Mouse (Mus musculus) left cerebral cortex, adult 9 months (tissue): Measurements from ENCODE around the gene Lrrc46.

ENCODE experiments used
- DNase-seq, 2 experiments: peaks; one replicate each; pipeline ENCODE4 v3.0.0; 2022; ENCODE audit warnings: low spot score in 2 of 2

The Lrrc46 gene

GRCm38 (mm10) chr11:97049492-97050085 is 8.4 kb upstream of the Lrrc46 start:
- DNase-seq, result no peak

DNA sequence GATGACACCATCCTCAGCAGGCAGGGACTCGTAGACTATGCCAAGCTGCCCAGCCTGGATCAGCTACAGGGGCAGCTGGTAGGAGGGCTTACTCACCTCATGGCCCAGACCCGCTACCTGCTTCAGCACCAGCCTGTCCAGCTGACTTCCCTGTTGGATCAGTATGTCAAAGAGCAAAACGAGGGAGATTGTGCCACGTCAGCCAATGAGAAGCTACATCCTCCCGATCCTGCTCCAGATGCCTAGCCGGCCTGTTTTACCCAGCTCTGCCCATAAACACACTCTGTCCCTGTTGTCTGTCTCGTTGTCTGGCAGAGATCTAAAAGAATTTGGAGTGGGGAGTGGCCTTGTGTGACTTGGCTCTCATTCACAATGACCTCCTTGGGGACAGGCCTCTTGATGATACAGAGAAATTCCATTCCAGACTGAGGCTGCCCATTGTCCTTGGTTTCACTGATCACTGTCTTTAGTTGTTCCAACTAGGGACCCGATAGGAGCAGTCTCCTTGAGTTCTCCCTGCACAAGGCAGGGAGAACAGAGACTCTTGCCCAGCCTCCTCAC is 7.0 kb upstream of the Lrrc46 start:
- DNase-seq, result no peak

GRCm38 (mm10) chr11:97045861-97046260 is 4.7 kb upstream of the Lrrc46 start:
- DNase-seq, result no peak

GRCm38 (mm10) chr11:97044902-97045301 is 3.7 kb upstream of the Lrrc46 start:
- no peak for DNase-seq

- DNase-seq, result no peak
Measured at GRCm38 (mm10) chr11:97040301-97041021, 746 bp downstream of the Lrrc46 start.

- DNase-seq, result no peak
Measured at GRCm38 (mm10) chr11:97038881-97039280, 2.3 kb downstream of the Lrrc46 start.

DNA sequence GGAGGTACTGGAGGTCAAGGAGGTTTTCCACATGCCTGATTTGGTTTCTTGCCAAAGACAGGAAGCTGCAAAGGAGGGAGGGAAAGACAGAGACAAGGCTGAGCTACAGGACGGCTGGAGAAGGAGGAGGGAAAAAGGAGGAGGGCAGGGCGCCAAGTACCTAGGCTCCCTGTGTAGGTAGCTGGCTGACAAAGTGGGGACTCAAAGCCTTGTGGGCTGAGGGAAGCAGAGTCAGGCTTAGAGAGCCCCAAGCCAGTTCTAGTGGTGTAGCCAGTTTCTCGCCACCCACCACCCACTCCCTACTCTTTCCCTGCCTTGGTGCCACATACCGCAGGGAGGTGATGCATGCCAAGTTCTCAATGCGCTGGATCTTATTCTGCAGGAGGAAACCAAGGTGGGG is 5.1 kb downstream of the Lrrc46 start:
- DNase-seq, result peak in 1 of 2 experiments; percentile 77

GRCm38 (mm10) chr11:97033781-97034180 is 7.4 kb downstream of the Lrrc46 start:
- DNase-seq, result no peak

DNA sequence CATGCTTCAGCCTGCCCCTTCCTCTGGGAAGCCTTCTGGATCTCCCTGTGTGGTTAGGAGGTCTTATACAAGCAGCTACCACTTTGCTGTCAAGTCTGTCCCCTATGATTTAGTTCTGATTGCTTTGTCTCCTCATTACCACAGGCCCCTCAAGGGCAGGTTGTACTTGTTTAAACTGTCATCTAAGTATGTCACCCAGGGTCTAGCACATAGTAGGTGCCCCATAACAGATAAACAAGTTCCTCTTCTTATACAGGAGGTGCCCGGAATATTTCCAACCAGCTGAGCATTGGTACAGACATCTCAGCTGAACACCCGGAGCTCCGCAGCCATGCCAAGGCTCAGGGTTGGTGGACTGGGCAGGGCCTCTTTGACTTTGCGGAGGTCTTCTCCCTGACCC is 8.7 kb downstream of the Lrrc46 start:
- DNase-seq, result no peak

- DNase-seq, result no peak
Measured at GRCm38 (mm10) chr11:97031977-97032376, 9.2 kb downstream of the Lrrc46 start.

DNA sequence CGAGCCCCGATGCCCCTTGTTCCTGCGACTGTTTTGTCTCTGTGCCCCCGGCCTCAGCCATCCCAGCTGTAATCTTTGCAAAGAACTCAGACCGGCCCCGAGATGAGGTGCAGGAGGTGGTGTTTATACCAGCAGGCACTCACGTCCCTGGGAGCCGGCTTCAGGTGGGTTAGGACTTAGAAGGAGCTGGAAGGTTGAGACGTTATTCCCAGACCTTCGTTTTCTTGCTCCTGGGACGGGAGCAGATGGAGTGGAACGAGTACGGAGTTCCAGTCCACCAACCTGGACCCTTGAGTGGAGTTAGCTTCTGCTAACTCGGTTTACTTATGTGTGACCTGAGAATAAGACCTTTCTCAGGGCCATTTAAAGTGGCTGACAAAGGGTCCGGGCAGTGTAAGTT is 10.8 kb downstream of the Lrrc46 start:
- DNase-seq, result no peak

- DNase-seq, result peak in 1 of 2 experiments; percentile 70
Measured at GRCm38 (mm10) chr11:97029686-97030417, 11.4 kb downstream of the Lrrc46 start, which contains the start of gene Scrn2. TSS of gene Scrn2 (plus strand) at chr11:97029938.

DNA sequence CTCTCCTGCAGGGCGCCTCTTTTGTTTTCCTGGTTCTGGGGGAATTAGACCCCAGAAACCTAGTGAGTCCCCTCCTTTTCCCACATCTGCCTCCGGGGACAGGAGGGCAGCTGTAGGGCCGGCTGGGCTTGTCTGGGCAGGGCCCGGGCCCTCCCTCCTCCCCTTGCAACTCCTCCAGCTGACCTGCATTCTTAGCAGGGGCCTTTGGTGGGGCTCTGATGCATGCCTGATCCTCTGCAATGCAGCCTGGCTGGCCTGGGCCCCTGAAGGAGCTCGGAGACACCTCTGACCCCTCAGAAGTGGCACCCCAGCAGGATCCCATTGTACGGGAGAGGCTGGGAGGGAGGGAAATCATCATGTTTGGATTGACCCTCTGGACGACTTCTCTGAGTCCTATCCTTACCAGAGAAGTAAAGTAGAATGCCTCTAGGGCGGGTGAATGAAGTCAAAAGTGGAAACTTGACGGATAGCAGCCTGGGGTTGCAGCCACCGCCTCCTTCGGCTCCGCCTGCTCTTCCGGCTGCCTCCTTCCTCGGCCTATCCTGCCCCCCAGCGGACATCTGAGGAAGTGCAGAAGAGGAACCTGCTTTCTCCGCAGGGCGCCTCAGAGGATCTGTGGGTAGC is 15.4 kb downstream of the Lrrc46 start:
- peak in 1 of 2 experiments; percentile 85 for DNase-seq

DNA sequence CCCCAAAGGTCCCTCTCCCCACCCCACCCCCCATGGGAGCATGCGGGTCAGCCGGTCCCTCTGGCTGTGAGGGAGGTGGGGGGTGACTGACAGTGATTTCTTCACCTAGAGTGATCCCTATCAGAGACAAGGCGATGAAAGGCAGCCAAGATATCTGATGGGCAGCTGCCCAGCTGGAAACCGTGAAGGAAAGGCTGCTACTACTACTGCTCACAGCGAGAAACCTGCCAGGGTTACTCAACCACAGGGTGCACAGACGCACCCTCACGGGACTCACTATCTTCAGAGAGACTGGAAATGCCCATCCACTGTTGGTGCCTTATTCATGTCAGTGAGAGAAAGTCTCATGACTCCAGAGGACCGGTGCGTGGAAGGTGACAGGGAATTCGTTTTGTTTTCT is 16.2 kb downstream of the Lrrc46 start:
- no peak for DNase-seq

DNA sequence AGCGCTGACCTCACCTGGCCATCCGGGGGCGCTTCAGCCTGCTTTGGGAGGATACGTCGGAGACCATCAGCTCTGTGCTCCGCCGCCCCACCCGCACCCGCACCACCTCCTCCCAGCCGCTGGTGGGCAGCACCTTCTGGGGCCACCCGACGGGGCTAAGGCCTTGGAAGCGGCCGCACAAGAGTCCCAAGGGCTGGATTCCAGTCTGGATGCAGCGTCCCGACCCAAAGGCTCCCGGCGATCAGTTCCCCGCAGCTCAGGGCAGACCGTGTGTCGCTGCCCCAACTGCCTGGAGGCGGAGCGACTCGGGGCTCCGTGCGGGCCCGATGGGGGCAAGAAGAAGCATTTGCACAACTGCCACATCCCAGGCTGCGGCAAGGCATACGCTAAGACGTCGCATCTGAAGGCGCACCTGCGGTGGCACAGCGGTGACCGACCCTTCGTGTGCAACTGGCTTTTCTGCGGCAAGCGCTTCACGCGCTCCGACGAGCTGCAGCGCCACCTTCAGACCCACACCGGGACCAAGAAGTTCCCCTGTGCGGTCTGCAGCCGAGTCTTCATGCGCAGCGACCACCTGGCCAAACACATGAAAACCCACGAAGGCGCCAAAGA is 19.2 kb downstream of the Lrrc46 start:
- DNase-seq, result peak in 1 of 2 experiments; percentile 64

DNA sequence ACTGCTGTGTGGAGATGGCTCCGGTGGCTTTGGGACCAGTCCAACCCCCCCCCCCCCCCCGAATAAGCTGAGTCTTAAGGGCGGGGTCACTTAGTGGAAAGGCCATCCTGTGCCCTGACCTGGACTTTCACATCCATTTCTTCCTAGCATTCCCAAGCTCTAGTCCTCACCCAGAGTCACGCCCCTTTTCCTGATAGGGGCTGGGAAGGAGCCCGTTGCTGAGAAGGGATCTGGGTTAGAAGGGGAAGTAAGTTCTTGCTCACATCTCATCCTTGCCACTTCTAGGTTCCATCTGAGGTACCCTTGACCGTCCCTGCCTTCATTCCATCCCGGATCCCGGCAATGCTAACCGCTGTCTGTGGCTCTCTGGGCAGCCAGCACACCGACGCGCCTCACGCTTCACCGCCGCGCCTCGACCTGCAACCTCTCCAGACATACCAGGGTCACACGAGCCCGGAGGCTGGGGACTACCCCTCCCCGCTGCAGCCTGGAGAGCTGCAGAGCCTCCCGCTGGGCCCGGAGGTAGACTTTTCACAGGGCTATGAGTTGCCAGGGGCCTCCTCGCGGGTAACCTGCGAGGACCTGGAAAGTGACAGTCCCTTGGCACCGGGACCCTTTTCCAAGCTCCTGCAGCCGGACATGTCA is 20.0 kb downstream of the Lrrc46 start:
- no peak for DNase-seq

GRCm38 (mm10) chr11:97019345-97019708 is 21.9 kb downstream of the Lrrc46 start:
- DNase-seq, result no peak

DNA sequence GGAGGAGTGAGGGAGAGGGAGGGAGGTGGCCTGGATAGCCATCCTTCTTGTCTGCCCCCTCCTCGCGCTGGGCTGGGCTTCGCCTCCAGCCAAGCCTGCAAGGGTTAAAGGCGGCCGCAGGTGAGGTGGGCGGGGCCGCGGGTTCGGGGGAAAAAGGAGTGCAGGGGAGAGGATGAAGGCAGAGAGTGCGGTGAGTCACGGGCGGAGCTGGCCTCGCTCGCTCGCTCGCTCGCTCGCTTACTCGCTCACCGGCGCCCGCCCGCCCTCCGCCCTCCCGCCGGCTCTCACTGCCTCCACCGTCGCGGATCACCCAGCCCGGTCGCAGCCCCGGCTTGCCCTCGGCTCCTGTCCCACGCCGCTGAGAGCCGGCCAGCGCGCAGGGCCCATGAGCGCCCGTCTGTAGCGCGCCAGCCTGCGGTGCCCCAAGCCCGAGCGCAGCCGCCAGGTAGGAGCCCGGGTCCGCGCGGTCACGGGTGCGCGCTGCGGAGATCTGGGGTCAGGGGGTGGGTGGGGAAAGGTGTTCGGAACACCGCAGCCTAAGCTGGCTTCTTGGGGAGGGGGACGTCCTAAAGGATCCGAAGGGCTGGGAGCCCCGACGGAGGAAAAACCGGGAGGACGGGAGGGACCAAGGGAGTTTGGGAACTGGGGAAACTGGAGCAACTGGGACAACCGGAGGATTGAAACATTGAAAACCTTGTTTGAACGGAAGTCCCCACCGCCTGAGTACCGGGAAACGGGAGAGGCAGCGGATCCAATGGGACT is 22.4 kb downstream of the Lrrc46 start:
- no peak for DNase-seq

GRCm38 (mm10) chr11:97017696-97018582 is 23.3 kb downstream of the Lrrc46 start:
- no peak for DNase-seq
